Mouse (Mus musculus): ENCODE measurements around the gene Ercc1. TPM values are rescaled to one million over a fixed set of nuclear protein-coding genes. Genes with fewer than 3 reads are reported as not detected.
A peak's percentile ranks its signal among the peaks of the same experiment; 100 is the strongest.

Gene Ercc1
- 103 and 114 TPM in 2 replicates for polyA plus RNA-seq (2016; fragmentation: Nextera tagmentation; extraction: Ambion mirVana)

GRCm38 (mm10) chr7:19344237-19344847 is at the start of gene Ercc1:
Ercc1 (plus strand) TSS chr7:19344778.
- peaks cover 29% of the 10 kb centered on the region for H3K4me1 ChIP-seq
- no peak for ATAC-seq (ENCODE audit: low FRiP score, low read depth)
- peak within 1 kb of the TSS; percentile 82 for H3K4me2 ChIP-seq (replicated peaks)
- peaks cover 17% of the 10 kb centered on the region for H3K36me3 ChIP-seq
- 27% methylated on average over 12 of the region's 12 CpGs for WGBS
- peak within 1 kb of the TSS; percentile 74 for H3K9ac ChIP-seq (replicated peaks)
- peak within 1 kb of the TSS; percentile 71 for H3K4me3 ChIP-seq
- peak within 1 kb of the TSS; percentile 81 for H3K27ac ChIP-seq (replicated peaks)
- H3K27me3 ChIP-seq = peaks cover 24% of the 10 kb centered on the region
- no peaks in the 10 kb centered on the region for H3K9me3 ChIP-seq

- H3K27me3 ChIP-seq = no peaks in the 10 kb centered on the region
- no peaks in the 10 kb centered on the region for H3K9me3 ChIP-seq
- H3K27ac ChIP-seq (replicated peaks) = no peak overlapping the region
- 0 out of 2 replicates have a peak overlapping the region, but pooled peaks have one; percentile 20 for H3K9ac ChIP-seq (replicated peaks)
- peaks cover 14% of the 10 kb centered on the region for H3K4me1 ChIP-seq
- H3K4me2 ChIP-seq (replicated peaks) = peak overlapping the region; percentile 39
- 21% methylated on average over 22 of the region's 22 CpGs for WGBS
- peak; percentile 80 for ATAC-seq (ENCODE audit: low FRiP score, low read depth)
- H3K4me3 ChIP-seq = 0 out of 2 replicates have a peak overlapping the region, but pooled peaks have one; percentile 9
- H3K36me3 ChIP-seq = peaks cover 22% of the 10 kb centered on the region
These were observed 48.9 kb upstream of the Ercc1 start for GRCm38 (mm10) chr7:19295503-19296185.

GRCm38 (mm10) chr7:19297034-19297433 is 47.5 kb upstream of the Ercc1 start:
- no peaks in the 10 kb centered on the region for H3K9me3 ChIP-seq
- no peak overlapping the region for H3K4me2 ChIP-seq (replicated peaks)
- no peak overlapping the region for H3K27ac ChIP-seq (replicated peaks)
- no peak overlapping the region for H3K4me3 ChIP-seq
- peaks cover 22% of the 10 kb centered on the region for H3K36me3 ChIP-seq
- H3K9ac ChIP-seq (replicated peaks) = no peak overlapping the region
- H3K27me3 ChIP-seq = peaks cover 9% of the 10 kb centered on the region
- peaks cover 10% of the 10 kb centered on the region for H3K4me1 ChIP-seq
- WGBS = 90% methylated on average over 6 of the region's 6 CpGs
- ATAC-seq (ENCODE audit: low FRiP score, low read depth) = no peak

- Histone ChIP-seq H3K4me3 (no peak overlapping the region), H3K4me2 (replicated peaks) (no peak overlapping the region), H3K27me3 (peaks cover 17% of the 10 kb centered on the region), H3K9ac (replicated peaks) (no peak overlapping the region), H3K27ac (replicated peaks) (no peak overlapping the region), H3K36me3 (peaks cover 21% of the 10 kb centered on the region), H3K4me1 (peaks cover 12% of the 10 kb centered on the region), H3K9me3 (no peaks in the 10 kb centered on the region)
- ATAC-seq (ENCODE audit: low FRiP score, low read depth) = no peak
- WGBS = 92% methylated on average over 5 of the region's 5 CpGs
These were observed 46.8 kb upstream of the Ercc1 start for GRCm38 (mm10) chr7:19297794-19298193.

- peaks cover 7% of the 10 kb centered on the region for H3K36me3 ChIP-seq
- H3K9ac ChIP-seq (replicated peaks) = no peak overlapping the region
- peaks cover 17% of the 10 kb centered on the region for H3K4me1 ChIP-seq
- no peak overlapping the region for H3K4me3 ChIP-seq
- ATAC-seq (ENCODE audit: low FRiP score, low read depth) = no peak
- H3K27me3 ChIP-seq = peaks cover 31% of the 10 kb centered on the region
- no peak overlapping the region for H3K27ac ChIP-seq (replicated peaks)
- no peak overlapping the region for H3K4me2 ChIP-seq (replicated peaks)
- no peaks in the 10 kb centered on the region for H3K9me3 ChIP-seq
- 19% methylated on average over 3 of the region's 3 CpGs for WGBS
These were observed 45.4 kb upstream of the Ercc1 start for GRCm38 (mm10) chr7:19299194-19299593.

- Histone ChIP-seq H3K36me3 (no peaks in the 10 kb centered on the region), H3K4me1 (peaks cover 28% of the 10 kb centered on the region), H3K9me3 (no peaks in the 10 kb centered on the region), H3K27me3 (peaks cover 46% of the 10 kb centered on the region), H3K9ac (replicated peaks) (peak overlapping the region; percentile 46; the same call in 1 of the 2 replicates), H3K4me3 (peak overlapping the region; percentile 47), H3K27ac (replicated peaks) (no peak overlapping the region), H3K4me2 (replicated peaks) (peak overlapping the region; percentile 54)
- under 1% methylated on average over 29 of the region's 29 CpGs for WGBS
- peak; percentile 71; the same call in 1 of the 2 replicates for ATAC-seq (ENCODE audit: low FRiP score, low read depth)
These were observed 43.8 kb upstream of the Ercc1 start for GRCm38 (mm10) chr7:19300501-19301421.

- Histone ChIP-seq H3K27ac (replicated peaks) (no peak overlapping the region), H3K9me3 (no peaks in the 10 kb centered on the region), H3K36me3 (no peaks in the 10 kb centered on the region), H3K9ac (replicated peaks) (peak overlapping the region; percentile 28; the same call in 1 of the 2 replicates), H3K4me1 (peaks cover 28% of the 10 kb centered on the region), H3K4me3 (peak overlapping the region; percentile 32), H3K4me2 (replicated peaks) (peak overlapping the region; percentile 54), H3K27me3 (peaks cover 55% of the 10 kb centered on the region)
- 9% methylated on average over 16 of the region's 16 CpGs for WGBS
- ATAC-seq (ENCODE audit: low FRiP score, low read depth) = no peak
These were observed 42.9 kb upstream of the Ercc1 start for GRCm38 (mm10) chr7:19301461-19302263.

GRCm38 (mm10) chr7:19302264-19303045 is 42.1 kb upstream of the Ercc1 start:
- H3K4me2 ChIP-seq (replicated peaks) = peak overlapping the region; percentile 54; the same call in 1 of the 2 replicates
- peaks cover 28% of the 10 kb centered on the region for H3K4me1 ChIP-seq
- 50% methylated on average over 13 of the region's 13 CpGs for WGBS
- peak overlapping the region; percentile 32; the same call in 1 of the 2 replicates for H3K4me3 ChIP-seq
- no peak overlapping the region for H3K9ac ChIP-seq (replicated peaks)
- H3K9me3 ChIP-seq = no peaks in the 10 kb centered on the region
- H3K27ac ChIP-seq (replicated peaks) = no peak overlapping the region
- ATAC-seq (ENCODE audit: low FRiP score, low read depth) = no peak
- H3K27me3 ChIP-seq = peaks cover 63% of the 10 kb centered on the region
- H3K36me3 ChIP-seq = no peaks in the 10 kb centered on the region

- no peak for ATAC-seq (ENCODE audit: low FRiP score, low read depth)
- H3K9me3 ChIP-seq = no peaks in the 10 kb centered on the region
- H3K4me1 ChIP-seq = peaks cover 33% of the 10 kb centered on the region
- H3K4me3 ChIP-seq = no peak overlapping the region
- H3K36me3 ChIP-seq = no peaks in the 10 kb centered on the region
- no peak overlapping the region for H3K9ac ChIP-seq (replicated peaks)
- peaks cover 67% of the 10 kb centered on the region for H3K27me3 ChIP-seq
- no peak overlapping the region for H3K27ac ChIP-seq (replicated peaks)
- whole genome bisulfite sequencing = 77% methylated on average over 12 of the region's 12 CpGs
- no peak overlapping the region for H3K4me2 ChIP-seq (replicated peaks)
These were observed 41.6 kb upstream of the Ercc1 start for GRCm38 (mm10) chr7:19303046-19303305.

GRCm38 (mm10) chr7:19303770-19304169 is 40.8 kb upstream of the Ercc1 start:
- Histone ChIP-seq H3K9ac (replicated peaks) (peak overlapping the region; percentile 24; the same call in 1 of the 2 replicates), H3K4me1 (peaks cover 37% of the 10 kb centered on the region), H3K27me3 (peaks cover 67% of the 10 kb centered on the region), H3K27ac (replicated peaks) (no peak overlapping the region), H3K4me3 (peak overlapping the region; percentile 17), H3K36me3 (no peaks in the 10 kb centered on the region), H3K9me3 (no peaks in the 10 kb centered on the region), H3K4me2 (replicated peaks) (peak overlapping the region; percentile 54)
- 0 out of 2 replicates have a peak, but pooled peaks have one; percentile 4 for ATAC-seq (ENCODE audit: low FRiP score, low read depth)
- WGBS = under 1% methylated on average over 16 of the region's 16 CpGs

Measured in midbrain, embryonic 12.5 days (tissue).